Mouse (Mus musculus) erythroid progenitor cell, adult 5-6 weeks (primary cell): Measurements from ENCODE around the gene Dnph1. TPM values are rescaled to one million over a fixed set of nuclear protein-coding genes. Genes with fewer than 3 reads are reported as not detected.

Source experiments
- ATAC-seq: replicated peaks from 2 replicates; pipeline ENCODE4 v1.8.0; 2016; ENCODE audit warnings: moderate number of reproducible peaks, mild to moderate bottlenecking, moderate TSS enrichment, inconsistent platforms; ENCODE audit not compliant: poor library complexity, low FRiP score, severe bottlenecking
- total RNA-seq, 2 experiments: library from RNA; stranded (forward) in 1 of 2; stranded (reverse) in 1 of 2; fragments of 150-400 nt in 1 of 2; fragments of 186-747, 209-891 nt in 1 of 2; gene quantifications; 2 replicates each; pipeline versions ENCODE4 v1.2.3 to v1.2.4; 2015 to 2017; ENCODE audit warnings: low replicate concordance in 2 of 2

The Dnph1 gene
- total RNA-seq (2015; ENCODE audit: low replicate concordance) (3.8 and 5.0 TPM in 2 replicates), total RNA-seq (2017; ENCODE audit: low replicate concordance) (0.64 and 1.9 TPM in 2 replicates)

- peak; percentile 89 for ATAC-seq
Measured at GRCm38 (mm10) chr17:46496623-46497434, at the start of gene Dnph1. TSS of gene Dnph1 (plus strand) at chr17:46496711.

- no peak for ATAC-seq
Measured at GRCm38 (mm10) chr17:46452683-46453082, 43.8 kb upstream of the Dnph1 start.

GRCm38 (mm10) chr17:46453302-46453948 is 43.1 kb upstream of the Dnph1 start:
- ATAC-seq = no peak

- no peak for ATAC-seq
Measured at GRCm38 (mm10) chr17:46453970-46454411, 42.5 kb upstream of the Dnph1 start.

GRCm38 (mm10) chr17:46454539-46454938 is 42.0 kb upstream of the Dnph1 start:
- ATAC-seq = no peak

GRCm38 (mm10) chr17:46455110-46455691 is 41.3 kb upstream of the Dnph1 start:
- no peak for ATAC-seq

- no peak for ATAC-seq
Measured at GRCm38 (mm10) chr17:46457791-46458190, 38.7 kb upstream of the Dnph1 start.

GRCm38 (mm10) chr17:46458439-46458838 is 38.1 kb upstream of the Dnph1 start:
- ATAC-seq = no peak

- no peak for ATAC-seq
Measured at GRCm38 (mm10) chr17:46460673-46461072, 35.8 kb upstream of the Dnph1 start.

GRCm38 (mm10) chr17:46461347-46461746 is 35.2 kb upstream of the Dnph1 start:
- no peak for ATAC-seq

GRCm38 (mm10) chr17:46462226-46462625 is 34.3 kb upstream of the Dnph1 start:
- ATAC-seq = no peak

- ATAC-seq = no peak
Measured at GRCm38 (mm10) chr17:46467830-46468229, 28.7 kb upstream of the Dnph1 start.

- no peak for ATAC-seq
Measured at GRCm38 (mm10) chr17:46476601-46477000, 19.9 kb upstream of the Dnph1 start.

GRCm38 (mm10) chr17:46477286-46477685 is 19.2 kb upstream of the Dnph1 start:
- no peak for ATAC-seq

- ATAC-seq = no peak
Measured at GRCm38 (mm10) chr17:46483561-46484001, 12.9 kb upstream of the Dnph1 start.

- ATAC-seq = no peak
Measured at GRCm38 (mm10) chr17:46484021-46484431, 12.5 kb upstream of the Dnph1 start.

- no peak for ATAC-seq
Measured at GRCm38 (mm10) chr17:46484461-46484875, 12.0 kb upstream of the Dnph1 start.

- ATAC-seq = no peak
Measured at GRCm38 (mm10) chr17:46486995-46487394, 9.5 kb upstream of the Dnph1 start.

GRCm38 (mm10) chr17:46487431-46487830 is 9.1 kb upstream of the Dnph1 start, which contains the start of gene Ttbk1:
TSS of gene Ttbk1 (minus strand) at chr17:46487675.
- no peak for ATAC-seq

GRCm38 (mm10) chr17:46495486-46495885 is 1.0 kb upstream of the Dnph1 start:
- no peak for ATAC-seq
